Mouse (Mus musculus): ENCODE results near the gene Kif16b. TPM values are rescaled to one million over a fixed set of nuclear protein-coding genes. Genes with fewer than 3 reads are reported as not detected.
A peak's percentile ranks its signal among the peaks of the same experiment; 100 is the strongest.

The Kif16b gene
- polyA plus RNA-seq, 1 experiment from 2014 or later: 11.5 TPM

DNA sequence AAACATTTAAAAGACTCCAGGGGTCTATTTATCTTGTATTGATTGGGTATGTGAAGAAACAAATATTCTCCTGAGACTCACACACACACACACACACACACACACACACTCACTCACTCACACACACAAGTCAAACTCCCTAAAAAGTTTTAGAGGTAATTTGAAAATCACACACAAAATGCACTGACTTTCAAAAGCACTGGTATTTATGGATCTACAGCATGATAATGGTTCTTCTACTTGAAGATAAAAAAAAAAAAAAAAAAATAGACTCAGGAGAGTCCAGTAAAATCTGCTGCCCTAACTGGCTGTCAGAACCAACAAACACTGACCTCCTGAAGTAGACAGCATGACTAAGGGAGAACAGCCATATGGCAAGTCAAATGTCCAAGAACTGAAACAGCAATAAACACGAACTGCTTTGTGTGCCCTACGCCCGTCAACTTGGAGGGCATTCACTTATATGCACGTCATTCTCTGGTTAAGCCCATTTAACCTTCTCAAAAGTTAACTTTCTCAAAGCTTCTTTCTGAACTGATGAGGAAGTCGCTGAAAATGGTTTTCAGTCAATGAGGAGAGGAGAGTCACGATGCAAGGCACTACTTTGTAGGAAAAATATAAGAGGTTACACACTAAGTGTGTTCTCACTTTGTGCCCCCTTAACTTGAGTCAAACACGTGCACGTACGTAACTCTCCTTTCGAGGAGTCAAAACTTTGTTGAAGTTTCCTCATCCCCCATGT is 1.0 kb downstream of the Kif16b start:
- peak overlapping the region; percentile 66 for H3K27ac ChIP-seq (ENCODE audit: low read length)
- no peaks in the 10 kb centered on the region for H3K36me3 ChIP-seq (ENCODE audit: control insufficient read depth, insufficient read depth, low read length)
- no peaks in the 10 kb centered on the region for H3K27me3 ChIP-seq (replicated peaks; ENCODE audit: control insufficient read depth, insufficient read depth, low read length)
- ATAC-seq: no peak
- H3K4me2 ChIP-seq (ENCODE audit: low read depth, low read length): peak overlapping the region; percentile 80
- H3K4me1 ChIP-seq (ENCODE audit: control insufficient read depth, insufficient read depth, low read length): peaks cover 7% of the 10 kb centered on the region
- 35% methylated on average over 10 of the region's 10 CpGs for WGBS
- no peaks in the 10 kb centered on the region for H3K9me3 ChIP-seq (ENCODE audit: control insufficient read depth, low read length)
- H3K4me3 ChIP-seq (ENCODE audit: low read length): peak overlapping the region; percentile 90
- peak overlapping the region; percentile 91 for H3K9ac ChIP-seq (ENCODE audit: low read depth, low read length)

DNA sequence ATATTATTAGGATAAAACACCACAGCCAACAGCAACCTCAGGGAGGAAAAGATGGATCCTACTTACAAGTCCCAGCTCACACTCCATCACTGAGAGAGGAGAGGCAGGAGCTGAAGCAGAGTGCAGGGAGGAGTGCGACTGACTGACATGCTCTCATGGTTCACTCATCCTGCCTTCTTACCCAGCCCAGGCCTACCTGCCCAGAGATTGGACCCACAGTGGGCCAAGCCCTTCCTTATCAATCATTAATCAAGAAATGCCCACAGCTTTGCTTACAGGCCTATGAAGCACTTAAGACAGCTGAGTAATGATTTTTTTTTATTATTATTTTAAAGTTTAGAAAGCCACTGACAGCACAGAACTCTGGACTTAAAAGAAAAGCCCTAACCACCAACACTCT is 7.6 kb downstream of the Kif16b start:
- 59% methylated on average over 1 of the region's 1 CpGs for WGBS
- ATAC-seq: peak; percentile 85
- Histone ChIP-seq H3K4me2 (ENCODE audit: low read depth, low read length) (no peak overlapping the region), H3K9ac (ENCODE audit: low read depth, low read length) (no peak overlapping the region), H3K27ac (ENCODE audit: low read length) (no peak overlapping the region), H3K4me3 (ENCODE audit: low read length) (no peak overlapping the region), H3K9me3 (ENCODE audit: control insufficient read depth, low read length) (no peaks in the 10 kb centered on the region), H3K36me3 (ENCODE audit: control insufficient read depth, insufficient read depth, low read length) (no peaks in the 10 kb centered on the region), H3K27me3 (replicated peaks; ENCODE audit: control insufficient read depth, insufficient read depth, low read length) (no peaks in the 10 kb centered on the region), H3K4me1 (ENCODE audit: control insufficient read depth, insufficient read depth, low read length) (peaks cover 5% of the 10 kb centered on the region; the same call in 1 of the 2 replicates)

DNA sequence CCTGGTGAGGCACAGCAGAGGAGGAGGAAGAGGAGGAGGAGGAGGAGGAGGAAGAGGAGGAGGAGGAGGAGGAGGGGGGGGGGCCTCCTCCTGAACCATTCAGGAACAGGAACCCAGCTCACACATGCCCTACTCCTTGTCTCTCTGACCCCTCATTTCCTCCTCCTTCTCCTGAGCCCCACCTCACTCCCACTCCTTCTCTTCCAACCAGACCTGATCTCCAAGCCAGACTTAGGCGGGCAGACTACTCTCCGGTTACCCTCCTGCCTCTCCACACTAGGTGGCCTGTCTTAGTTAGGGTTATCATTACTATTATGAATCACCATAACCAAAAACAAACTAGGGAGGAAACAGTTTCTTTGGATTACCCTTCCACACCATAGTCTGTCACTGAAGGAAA is 10.0 kb downstream of the Kif16b start:
- H3K27ac ChIP-seq (ENCODE audit: low read length): no peak overlapping the region
- ATAC-seq: no peak
- H3K4me3 ChIP-seq (ENCODE audit: low read length): no peak overlapping the region
- no peaks in the 10 kb centered on the region for H3K27me3 ChIP-seq (replicated peaks; ENCODE audit: control insufficient read depth, insufficient read depth, low read length)
- no peak overlapping the region for H3K9ac ChIP-seq (ENCODE audit: low read depth, low read length)
- no peaks in the 10 kb centered on the region for H3K9me3 ChIP-seq (ENCODE audit: control insufficient read depth, low read length)
- 93% methylated on average over 2 of the region's 2 CpGs for WGBS
- H3K4me1 ChIP-seq (ENCODE audit: control insufficient read depth, insufficient read depth, low read length): peaks cover 5% of the 10 kb centered on the region; the same call in 1 of the 2 replicates
- no peak overlapping the region for H3K4me2 ChIP-seq (ENCODE audit: low read depth, low read length)
- H3K36me3 ChIP-seq (ENCODE audit: control insufficient read depth, insufficient read depth, low read length): no peaks in the 10 kb centered on the region

DNA sequence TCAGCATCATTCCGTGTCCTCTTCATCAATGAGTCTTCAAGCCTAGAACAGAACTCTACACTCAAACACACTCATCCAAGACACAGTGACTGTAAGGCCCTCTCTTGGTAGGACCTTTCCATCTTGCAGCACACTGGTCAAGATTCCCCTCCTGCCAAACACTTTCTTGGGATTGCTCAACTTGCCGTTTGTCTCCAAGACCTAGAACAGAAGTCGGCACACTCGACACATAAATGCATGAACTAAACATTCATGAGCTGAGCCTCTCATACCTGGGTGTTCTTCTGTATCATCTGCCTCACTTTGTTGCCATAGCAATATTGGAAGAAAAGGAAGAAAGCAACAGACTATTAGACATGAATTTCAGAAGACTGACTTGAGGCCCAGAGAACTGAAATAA is 16.9 kb downstream of the Kif16b start:
- Histone ChIP-seq H3K36me3 (ENCODE audit: control insufficient read depth, insufficient read depth, low read length) (no peaks in the 10 kb centered on the region), H3K9ac (ENCODE audit: low read depth, low read length) (no peak overlapping the region), H3K27me3 (replicated peaks; ENCODE audit: control insufficient read depth, insufficient read depth, low read length) (no peaks in the 10 kb centered on the region), H3K27ac (ENCODE audit: low read length) (no peak overlapping the region), H3K9me3 (ENCODE audit: control insufficient read depth, low read length) (no peaks in the 10 kb centered on the region), H3K4me2 (ENCODE audit: low read depth, low read length) (no peak overlapping the region), H3K4me1 (ENCODE audit: control insufficient read depth, insufficient read depth, low read length) (peaks cover 7% of the 10 kb centered on the region; the same call in 1 of the 2 replicates), H3K4me3 (ENCODE audit: low read length) (no peak overlapping the region)
- 95% methylated on average over 4 of the region's 4 CpGs for WGBS
- ATAC-seq: no peak

DNA sequence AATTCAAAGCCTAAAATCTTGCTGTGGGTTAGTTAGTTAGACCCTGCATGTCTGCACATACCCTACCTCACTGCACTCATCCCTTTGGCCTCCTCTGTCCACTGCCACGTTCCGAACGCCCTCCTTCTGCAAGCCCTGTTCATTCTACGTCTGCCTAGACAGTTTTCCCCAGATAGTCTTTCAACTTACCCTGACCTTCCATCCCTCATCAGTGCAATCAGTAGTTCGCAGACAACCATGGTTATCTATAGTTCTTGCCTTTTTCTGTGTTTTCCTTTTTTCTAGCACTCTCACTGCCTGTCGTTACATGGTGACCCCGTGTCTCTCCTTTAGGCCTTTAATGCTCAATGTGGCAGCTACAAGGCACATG is 17.7 kb downstream of the Kif16b start:
- Histone ChIP-seq H3K4me1 (ENCODE audit: control insufficient read depth, insufficient read depth, low read length) (peaks cover 7% of the 10 kb centered on the region; the same call in 1 of the 2 replicates), H3K4me3 (ENCODE audit: low read length) (no peak overlapping the region), H3K27ac (ENCODE audit: low read length) (no peak overlapping the region), H3K9ac (ENCODE audit: low read depth, low read length) (no peak overlapping the region), H3K27me3 (replicated peaks; ENCODE audit: control insufficient read depth, insufficient read depth, low read length) (no peaks in the 10 kb centered on the region), H3K9me3 (ENCODE audit: control insufficient read depth, low read length) (no peaks in the 10 kb centered on the region), H3K36me3 (ENCODE audit: control insufficient read depth, insufficient read depth, low read length) (no peaks in the 10 kb centered on the region), H3K4me2 (ENCODE audit: low read depth, low read length) (no peak overlapping the region)
- WGBS: 85% methylated on average over 7 of the region's 7 CpGs
- no peak for ATAC-seq

DNA sequence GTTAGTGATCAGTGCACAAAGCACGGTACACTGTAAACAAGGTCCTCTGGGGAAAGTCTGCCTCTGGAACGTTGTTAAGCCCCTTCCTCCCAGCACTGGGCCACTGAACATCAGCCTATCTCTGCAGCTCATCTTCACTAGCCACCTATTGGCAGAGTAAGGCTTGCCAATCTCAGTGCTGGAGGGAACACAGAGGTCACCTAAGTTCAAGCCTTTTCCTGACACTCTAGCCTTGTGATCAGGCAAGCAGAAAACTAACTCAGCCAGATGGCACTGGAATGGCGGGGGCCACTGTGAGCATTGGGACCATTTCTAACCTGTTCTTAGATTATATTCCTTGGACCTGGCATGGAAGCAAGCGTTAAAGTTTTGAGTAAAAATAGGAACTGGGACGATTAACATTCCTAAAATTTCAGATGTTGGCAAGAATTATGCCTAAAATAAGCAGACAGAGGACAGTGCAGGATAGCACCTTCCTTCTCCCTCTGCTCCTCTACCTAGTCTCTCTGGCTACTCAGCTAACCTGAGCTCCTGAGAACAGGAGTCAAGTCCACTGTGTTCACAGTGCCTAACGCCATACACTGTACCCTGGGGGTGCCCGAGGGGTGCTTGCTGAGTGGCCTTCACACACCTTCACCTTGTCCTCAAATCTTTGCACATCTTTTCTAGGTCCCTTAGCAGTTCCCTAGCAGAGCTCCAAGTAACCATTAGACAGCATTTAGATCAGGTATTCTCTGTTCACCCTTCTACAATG is 18.3 kb downstream of the Kif16b start:
- Histone ChIP-seq H3K36me3 (ENCODE audit: control insufficient read depth, insufficient read depth, low read length) (no peaks in the 10 kb centered on the region), H3K9ac (ENCODE audit: low read depth, low read length) (no peak overlapping the region), H3K27me3 (replicated peaks; ENCODE audit: control insufficient read depth, insufficient read depth, low read length) (no peaks in the 10 kb centered on the region), H3K4me1 (ENCODE audit: control insufficient read depth, insufficient read depth, low read length) (peaks cover 7% of the 10 kb centered on the region; the same call in 1 of the 2 replicates), H3K4me3 (ENCODE audit: low read length) (no peak overlapping the region), H3K27ac (ENCODE audit: low read length) (no peak overlapping the region), H3K9me3 (ENCODE audit: control insufficient read depth, low read length) (no peaks in the 10 kb centered on the region), H3K4me2 (ENCODE audit: low read depth, low read length) (no peak overlapping the region)
- WGBS: 60% methylated on average over 7 of the region's 7 CpGs
- ATAC-seq: no peak

DNA sequence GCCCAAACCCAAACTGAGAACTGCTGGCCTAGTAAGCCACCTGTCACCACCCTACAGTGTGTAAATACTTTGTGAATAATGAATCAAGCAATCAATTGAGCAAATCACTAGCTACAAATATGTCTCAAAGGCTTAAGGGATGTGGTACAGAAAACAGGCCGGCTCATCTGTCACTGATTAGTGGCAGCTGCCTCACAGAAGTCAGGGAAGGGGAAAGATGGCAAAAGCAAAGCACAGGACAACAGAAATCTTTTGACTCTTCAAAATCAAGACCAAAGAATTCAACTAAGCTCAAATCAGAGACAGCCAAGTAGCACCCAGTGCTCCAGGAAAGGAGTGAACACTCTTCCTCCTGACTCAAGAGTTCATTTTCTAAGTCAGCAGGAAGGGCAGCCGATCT is 18.9 kb downstream of the Kif16b start:
- ATAC-seq: no peak
- Histone ChIP-seq H3K4me1 (ENCODE audit: control insufficient read depth, insufficient read depth, low read length) (peaks cover 7% of the 10 kb centered on the region; the same call in 1 of the 2 replicates), H3K9me3 (ENCODE audit: control insufficient read depth, low read length) (no peaks in the 10 kb centered on the region), H3K27ac (ENCODE audit: low read length) (no peak overlapping the region), H3K27me3 (replicated peaks; ENCODE audit: control insufficient read depth, insufficient read depth, low read length) (no peaks in the 10 kb centered on the region), H3K36me3 (ENCODE audit: control insufficient read depth, insufficient read depth, low read length) (no peaks in the 10 kb centered on the region), H3K9ac (ENCODE audit: low read depth, low read length) (no peak overlapping the region), H3K4me2 (ENCODE audit: low read depth, low read length) (no peak overlapping the region), H3K4me3 (ENCODE audit: low read length) (no peak overlapping the region)
- 44% methylated on average over 2 of the region's 2 CpGs for WGBS

DNA sequence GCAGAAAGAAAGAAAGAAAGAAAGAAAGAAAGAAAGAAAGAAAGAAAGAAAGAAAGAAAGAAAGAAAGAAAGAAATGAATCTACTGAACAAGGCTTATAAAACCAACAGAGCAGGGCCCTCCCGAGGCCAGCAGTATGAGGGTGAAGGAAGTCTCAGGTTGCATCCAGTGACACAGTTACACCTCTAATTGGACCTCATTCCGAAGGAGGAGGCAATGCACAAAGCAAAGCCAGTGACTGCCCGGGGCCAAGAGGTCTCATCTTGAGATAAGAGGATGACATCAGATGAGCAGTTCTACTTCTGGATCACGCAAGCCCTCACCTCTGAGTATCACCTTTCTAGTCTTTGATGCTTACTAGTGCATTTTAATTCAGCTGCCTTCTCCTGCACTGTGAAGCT is 20.2 kb downstream of the Kif16b start:
- peaks cover 13% of the 10 kb centered on the region; the same call in 1 of the 2 replicates for H3K4me1 ChIP-seq (ENCODE audit: control insufficient read depth, insufficient read depth, low read length)
- H3K36me3 ChIP-seq (ENCODE audit: control insufficient read depth, insufficient read depth, low read length): no peaks in the 10 kb centered on the region
- H3K27ac ChIP-seq (ENCODE audit: low read length): no peak overlapping the region
- H3K9ac ChIP-seq (ENCODE audit: low read depth, low read length): no peak overlapping the region
- no peak overlapping the region for H3K4me3 ChIP-seq (ENCODE audit: low read length)
- H3K27me3 ChIP-seq (replicated peaks; ENCODE audit: control insufficient read depth, insufficient read depth, low read length): no peaks in the 10 kb centered on the region
- ATAC-seq: no peak
- no peak overlapping the region for H3K4me2 ChIP-seq (ENCODE audit: low read depth, low read length)
- 39% methylated on average over 4 of the region's 4 CpGs for WGBS
- no peaks in the 10 kb centered on the region for H3K9me3 ChIP-seq (ENCODE audit: control insufficient read depth, low read length)

DNA sequence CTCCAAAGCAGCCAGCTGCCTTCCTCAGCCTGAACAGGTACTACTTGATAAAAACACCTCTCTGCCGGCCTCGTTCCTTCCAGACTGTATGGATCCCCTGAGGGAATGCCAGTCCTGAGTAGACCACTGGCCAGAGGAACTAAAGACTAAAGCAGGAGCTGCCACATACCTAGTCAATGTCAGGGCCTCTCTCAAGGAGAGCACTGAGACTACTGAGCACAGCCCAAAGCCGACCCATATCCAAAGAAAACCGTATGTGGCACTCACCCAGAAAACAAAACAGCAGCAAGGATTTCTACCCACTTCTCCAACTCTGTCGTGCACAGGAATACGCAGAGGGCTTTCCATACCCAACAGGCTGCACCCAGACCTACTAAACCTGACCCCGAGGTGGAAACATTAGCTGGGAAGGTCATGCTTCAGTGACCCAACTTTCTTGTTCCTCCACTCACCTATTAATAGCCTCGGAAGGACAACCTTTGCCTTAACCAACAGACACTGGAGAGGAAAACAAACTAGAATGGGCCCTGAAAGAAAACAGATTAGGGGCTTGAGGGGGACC is 22.0 kb downstream of the Kif16b start:
- no peaks in the 10 kb centered on the region for H3K36me3 ChIP-seq (ENCODE audit: control insufficient read depth, insufficient read depth, low read length)
- H3K4me2 ChIP-seq (ENCODE audit: low read depth, low read length): no peak overlapping the region
- H3K9ac ChIP-seq (ENCODE audit: low read depth, low read length): no peak overlapping the region
- H3K27me3 ChIP-seq (replicated peaks; ENCODE audit: control insufficient read depth, insufficient read depth, low read length): no peaks in the 10 kb centered on the region
- peaks cover 13% of the 10 kb centered on the region; the same call in 1 of the 2 replicates for H3K4me1 ChIP-seq (ENCODE audit: control insufficient read depth, insufficient read depth, low read length)
- no peak overlapping the region for H3K4me3 ChIP-seq (ENCODE audit: low read length)
- ATAC-seq: no peak
- WGBS: 71% methylated on average over 8 of the region's 8 CpGs
- H3K27ac ChIP-seq (ENCODE audit: low read length): no peak overlapping the region
- H3K9me3 ChIP-seq (ENCODE audit: control insufficient read depth, low read length): no peaks in the 10 kb centered on the region
